Mouse (Mus musculus): Measurements from ENCODE around the gene Fgd3. TPM values are rescaled to one million over a fixed set of nuclear protein-coding genes. Genes with fewer than 3 reads are reported as not detected.

Fgd3 gene
- polyA plus RNA-seq, 1 experiment from 2014 or later, result 0.83 TPM

DNA sequence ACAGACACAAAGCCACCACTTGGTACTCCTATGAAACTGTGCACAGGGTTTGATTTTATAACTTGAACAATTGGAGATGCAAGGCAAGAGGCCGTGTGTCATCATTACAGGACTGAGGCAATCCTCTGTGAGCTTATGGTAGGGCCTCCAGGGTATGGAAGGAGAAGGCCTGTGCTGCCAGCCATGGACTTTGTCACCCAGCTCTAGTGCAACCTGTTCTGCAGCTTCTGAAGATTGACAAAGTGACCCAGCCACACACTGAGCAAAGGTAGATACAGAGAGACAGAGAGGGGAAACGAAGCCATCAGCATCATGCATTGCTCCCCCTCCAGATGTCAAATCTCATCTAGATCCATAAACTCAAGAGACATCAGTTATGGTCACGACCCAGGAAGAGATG lies 33.4 kb downstream of the Fgd3 start:
- DNase-seq (ENCODE audit: low spot score), result no peak
- Histone ChIP-seq H3K4me3 (no peak overlapping the region), H3K9me3 (replicated peaks) (no peaks in the 10 kb centered on the region), H3K4me1 (no peaks in the 10 kb centered on the region), H3K27ac (no peak overlapping the region), H3K27me3 (ENCODE audit: low read depth, poor library complexity, severe bottlenecking) (no peaks in the 10 kb centered on the region), H3K36me3 (no peaks in the 10 kb centered on the region)
- 74% methylated on average over 3 of the region's 3 CpGs for WGBS

DNA sequence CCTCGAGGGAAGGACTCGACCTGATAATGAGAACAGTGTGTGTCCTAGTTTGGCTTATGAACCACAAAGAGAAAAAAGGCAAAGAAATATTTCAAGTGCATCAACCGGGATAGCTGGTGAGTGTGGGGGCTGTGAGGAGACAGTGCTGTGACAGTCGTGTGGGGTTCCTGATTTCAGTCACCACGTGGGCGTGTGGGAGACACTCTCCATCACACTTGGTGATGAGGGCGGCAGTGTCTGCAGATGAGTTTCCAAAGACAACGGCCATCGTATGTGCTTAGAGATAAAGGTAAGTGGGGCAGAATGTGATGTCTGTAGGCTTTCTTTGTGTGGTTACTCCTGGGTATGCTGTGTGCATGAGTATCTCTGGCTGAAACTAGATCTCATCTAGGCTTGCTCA lies 36.4 kb downstream of the Fgd3 start:
- Histone ChIP-seq H3K27me3 (ENCODE audit: low read depth, poor library complexity, severe bottlenecking) (no peaks in the 10 kb centered on the region), H3K36me3 (0 out of 2 replicates have a peak, but pooled peaks cover 3% of the 10 kb centered on the region), H3K27ac (no peak overlapping the region), H3K9me3 (replicated peaks) (no peaks in the 10 kb centered on the region), H3K4me1 (no peaks in the 10 kb centered on the region), H3K4me3 (no peak overlapping the region)
- DNase-seq (ENCODE audit: low spot score), result no peak
- 82% methylated on average over 9 of the region's 9 CpGs for whole genome bisulfite sequencing

DNA sequence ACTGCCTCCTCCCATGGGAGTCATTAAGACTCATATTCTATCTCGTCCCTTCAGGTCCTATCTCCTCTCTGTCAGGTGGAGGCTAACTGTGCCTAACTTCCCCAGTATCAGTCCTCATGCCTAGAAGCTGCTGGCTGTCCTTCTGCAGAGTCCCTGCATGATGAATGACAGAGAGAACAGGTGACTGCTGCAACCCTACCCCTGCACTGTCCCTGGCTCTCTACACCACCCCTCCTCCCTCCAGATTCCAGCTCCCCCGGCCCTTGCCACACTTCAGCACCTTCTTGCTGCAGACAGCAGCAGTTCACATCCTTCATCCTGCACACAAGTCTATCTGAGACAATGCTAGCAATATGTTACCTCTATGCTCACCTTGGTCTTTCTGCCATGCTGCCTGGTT lies 37.9 kb downstream of the Fgd3 start:
- DNase-seq (ENCODE audit: low spot score), result no peak
- Histone ChIP-seq H3K27ac (no peak overlapping the region), H3K9me3 (replicated peaks) (no peaks in the 10 kb centered on the region), H3K4me1 (no peaks in the 10 kb centered on the region), H3K4me3 (no peak overlapping the region), H3K36me3 (0 out of 2 replicates have a peak, but pooled peaks cover 3% of the 10 kb centered on the region), H3K27me3 (ENCODE audit: low read depth, poor library complexity, severe bottlenecking) (no peaks in the 10 kb centered on the region)
- 65% methylated on average over 2 of the region's 2 CpGs for WGBS

DNA sequence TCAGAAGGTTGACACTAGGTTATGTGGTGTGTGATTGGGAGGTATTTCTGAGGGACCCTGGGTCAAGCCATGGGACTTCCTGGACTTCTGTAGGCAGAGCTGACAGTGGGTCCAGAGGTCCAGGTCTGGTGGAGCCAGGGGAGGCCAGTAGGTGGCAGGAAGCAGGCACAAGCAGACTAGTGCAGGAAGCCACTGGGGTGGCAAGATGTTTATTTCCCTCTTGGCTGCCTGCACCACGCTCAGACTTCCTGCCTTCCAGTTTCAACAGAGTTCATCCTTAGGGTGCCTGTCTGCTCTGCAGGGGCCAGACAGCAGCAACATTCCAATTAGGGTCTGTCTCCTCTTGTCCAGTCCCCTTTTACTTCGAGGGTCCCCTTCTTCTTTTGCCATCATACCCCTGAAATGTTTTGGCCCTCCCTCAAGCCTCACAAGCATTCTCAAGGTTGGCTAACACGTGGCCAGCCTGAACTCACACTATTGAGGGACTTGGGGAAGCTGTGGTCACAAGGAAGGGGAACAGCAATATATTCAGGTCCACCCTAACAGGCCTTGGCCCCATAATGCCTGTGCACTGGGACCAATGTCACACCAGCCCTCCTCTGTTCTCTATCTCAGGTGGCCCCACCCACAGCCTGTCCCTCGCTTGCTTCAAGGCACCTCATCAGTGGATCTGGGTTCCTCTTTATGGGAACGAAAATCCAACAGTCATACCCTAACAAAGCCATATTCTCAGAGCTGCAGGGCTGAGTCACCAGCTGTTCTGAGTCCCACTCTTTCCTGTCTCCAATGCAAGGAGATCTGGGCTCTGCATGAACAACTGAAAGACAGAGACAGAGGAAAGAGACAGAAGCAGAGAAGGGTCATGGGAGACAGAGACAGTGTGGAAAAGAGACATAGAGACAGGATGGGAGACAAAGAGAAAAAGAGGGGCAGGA lies 48.0 kb downstream of the Fgd3 start:
- H3K9me3 ChIP-seq (replicated peaks), result no peaks in the 10 kb centered on the region
- no peaks in the 10 kb centered on the region for H3K27me3 ChIP-seq (ENCODE audit: low read depth, poor library complexity, severe bottlenecking)
- H3K4me3 ChIP-seq, result no peak overlapping the region
- WGBS, result 66% methylated on average over 5 of the region's 5 CpGs
- no peak overlapping the region for H3K27ac ChIP-seq
- H3K4me1 ChIP-seq, result 0 out of 2 replicates have a peak, but pooled peaks cover 2% of the 10 kb centered on the region
- no peak for DNase-seq (ENCODE audit: low spot score)
- H3K36me3 ChIP-seq, result no peaks in the 10 kb centered on the region

DNA sequence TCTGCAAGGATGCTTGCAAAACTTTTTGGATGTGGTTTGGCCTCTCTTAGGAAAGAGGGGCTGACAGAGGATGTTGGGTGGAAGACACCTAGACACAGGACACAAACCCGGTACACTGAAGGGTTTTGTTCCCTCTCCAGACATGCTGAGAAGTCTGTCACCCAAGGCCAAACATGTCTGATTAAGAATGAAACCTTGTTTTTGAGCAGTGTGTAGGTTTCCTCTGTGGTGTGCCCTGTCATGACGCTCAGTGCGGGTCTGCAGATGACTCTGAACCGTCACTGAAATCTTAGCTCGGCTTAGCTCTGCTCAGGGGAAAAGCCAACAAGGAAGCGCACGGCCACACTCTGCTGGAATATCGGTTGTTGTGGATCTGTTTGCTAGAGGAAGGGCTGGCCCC lies 49.6 kb downstream of the Fgd3 start:
- H3K27ac ChIP-seq, result no peak overlapping the region
- no peak for DNase-seq (ENCODE audit: low spot score)

DNA sequence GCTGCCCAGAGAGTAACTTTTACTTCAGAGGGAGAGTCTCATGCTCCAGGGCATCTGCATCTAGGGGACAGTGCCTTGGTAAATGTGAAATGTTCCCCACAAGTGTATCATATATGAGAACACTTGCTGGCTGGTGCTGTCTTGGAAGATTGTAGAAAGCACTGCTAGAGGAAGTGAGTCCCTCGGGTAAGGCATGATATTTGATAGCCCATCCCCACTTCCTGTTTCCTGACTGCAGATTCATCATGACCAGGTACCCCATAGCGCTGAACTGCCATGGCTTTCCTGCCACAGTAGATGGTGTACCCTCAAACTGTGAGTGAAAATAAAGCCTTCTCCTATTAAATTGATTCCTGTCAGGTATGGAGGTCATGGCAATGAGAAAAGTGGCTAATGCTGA lies 52.5 kb downstream of the Fgd3 start:
- 46% methylated on average over 2 of the region's 2 CpGs for WGBS
- no peak for DNase-seq (ENCODE audit: low spot score)
- H3K9me3 ChIP-seq (replicated peaks), result no peaks in the 10 kb centered on the region
- no peaks in the 10 kb centered on the region for H3K36me3 ChIP-seq
- no peak overlapping the region for H3K4me3 ChIP-seq
- H3K27me3 ChIP-seq (ENCODE audit: low read depth, poor library complexity, severe bottlenecking), result no peaks in the 10 kb centered on the region
- H3K27ac ChIP-seq, result no peak overlapping the region
- H3K4me1 ChIP-seq, result 0 out of 2 replicates have a peak, but pooled peaks cover 2% of the 10 kb centered on the region

More for the DNA sequence above, 49.6 kb downstream of the Fgd3 start:
- Histone ChIP-seq H3K36me3 (no peaks in the 10 kb centered on the region), H3K27me3 (ENCODE audit: low read depth, poor library complexity, severe bottlenecking) (no peaks in the 10 kb centered on the region), H3K4me1 (0 out of 2 replicates have a peak, but pooled peaks cover 2% of the 10 kb centered on the region), H3K4me3 (no peak overlapping the region), H3K9me3 (replicated peaks) (no peaks in the 10 kb centered on the region)
- 90% methylated on average over 8 of the region's 8 CpGs for WGBS

DNA sequence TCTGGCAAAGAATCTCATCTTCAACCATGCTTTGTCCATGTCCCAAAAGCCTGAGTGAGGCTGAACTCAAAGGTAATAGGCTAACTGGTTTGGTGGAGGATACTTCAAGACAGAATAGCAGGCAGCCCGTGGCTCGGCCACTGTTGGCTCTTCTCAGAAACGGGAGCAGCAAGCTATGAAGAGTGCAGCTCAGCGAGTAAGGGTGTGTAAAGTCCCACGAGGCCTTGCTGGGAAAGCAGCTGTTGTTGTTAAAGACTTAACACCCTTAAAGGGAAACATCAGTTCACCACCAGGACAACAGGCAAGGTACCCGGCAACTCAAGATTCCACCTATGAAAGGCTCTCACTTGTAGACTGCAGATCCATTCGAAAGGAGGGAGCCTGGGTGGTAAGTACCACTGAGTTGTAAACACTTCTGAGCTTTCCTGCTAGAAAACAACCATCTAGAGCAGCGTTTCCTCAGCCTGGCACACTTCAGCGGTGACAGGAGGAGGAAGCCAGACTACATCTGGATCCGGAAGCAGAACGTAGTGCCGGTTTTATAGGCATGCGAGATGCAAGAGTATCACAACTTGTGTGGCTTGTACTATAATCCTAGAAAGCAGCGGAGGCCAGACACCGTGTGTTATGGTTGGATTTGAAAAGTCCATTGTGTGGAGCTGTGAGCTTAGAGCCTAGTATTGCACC lies 59.9 kb downstream of the Fgd3 start:
- no peak for DNase-seq (ENCODE audit: low spot score)
- 76% methylated on average over 15 of the region's 15 CpGs for WGBS
- no peaks in the 10 kb centered on the region for H3K9me3 ChIP-seq (replicated peaks)
- H3K27ac ChIP-seq, result no peak overlapping the region
- H3K27me3 ChIP-seq (ENCODE audit: low read depth, poor library complexity, severe bottlenecking), result 0 out of 2 replicates have a peak, but pooled peaks cover 4% of the 10 kb centered on the region
- H3K4me3 ChIP-seq, result no peak overlapping the region
- H3K4me1 ChIP-seq, result peaks cover 18% of the 10 kb centered on the region
- no peaks in the 10 kb centered on the region for H3K36me3 ChIP-seq

DNA sequence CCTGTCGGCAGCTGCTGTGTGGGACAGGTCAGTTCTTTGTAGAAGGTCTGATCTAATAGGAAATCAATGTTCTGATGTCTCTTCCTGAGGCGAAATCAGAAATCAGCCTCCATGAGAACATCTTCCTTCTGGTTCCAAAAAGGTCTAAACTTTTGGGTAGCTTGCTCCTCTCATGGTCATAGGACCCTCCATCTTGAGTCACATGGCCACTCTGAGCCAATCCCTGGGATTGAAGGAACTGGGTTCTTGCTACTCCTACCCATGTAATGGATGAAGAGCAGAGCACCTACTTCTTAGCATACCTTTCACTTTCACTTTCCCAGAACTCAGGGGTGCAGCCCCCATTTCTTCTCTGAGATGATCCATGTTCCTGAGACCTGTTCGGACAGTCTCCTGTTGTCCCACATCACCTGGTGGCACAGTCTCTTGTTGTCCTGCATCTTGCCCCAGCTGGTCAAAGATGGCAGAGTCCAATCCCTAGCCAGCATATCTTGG lies 62.2 kb downstream of the Fgd3 start:
- peaks cover 18% of the 10 kb centered on the region for H3K4me1 ChIP-seq
- no peak for DNase-seq (ENCODE audit: low spot score)
- no peak overlapping the region for H3K4me3 ChIP-seq
- H3K36me3 ChIP-seq, result no peaks in the 10 kb centered on the region
- no peak overlapping the region for H3K27ac ChIP-seq
- WGBS, result 79% methylated on average over 3 of the region's 3 CpGs
- 0 out of 2 replicates have a peak, but pooled peaks cover 4% of the 10 kb centered on the region for H3K27me3 ChIP-seq (ENCODE audit: low read depth, poor library complexity, severe bottlenecking)
- H3K9me3 ChIP-seq (replicated peaks), result no peaks in the 10 kb centered on the region

DNA sequence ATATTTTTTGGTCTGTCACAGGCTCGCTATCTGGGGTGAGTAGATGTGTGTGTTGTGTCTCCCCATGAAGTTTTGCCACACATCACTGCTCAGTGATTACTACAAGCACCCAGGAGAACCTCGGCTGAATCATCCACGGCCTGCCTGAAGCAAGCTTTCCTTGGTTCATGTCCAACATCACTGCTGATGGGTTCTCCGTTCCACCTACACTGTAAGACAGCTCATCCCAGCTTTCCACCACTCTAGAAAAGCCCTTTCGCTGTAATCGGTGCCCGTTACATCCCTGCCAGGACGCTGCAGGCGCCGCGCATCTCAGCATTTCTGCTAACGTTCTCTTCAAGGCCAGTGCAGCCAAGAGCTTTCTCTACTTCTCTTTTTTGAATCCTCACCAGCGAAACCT lies 67.4 kb downstream of the Fgd3 start:
- 88% methylated on average over 13 of the region's 13 CpGs for WGBS
- no peak overlapping the region for H3K4me3 ChIP-seq
- H3K27ac ChIP-seq, result no peak overlapping the region
- H3K27me3 ChIP-seq (ENCODE audit: low read depth, poor library complexity, severe bottlenecking), result peaks cover 26% of the 10 kb centered on the region
- peaks cover 18% of the 10 kb centered on the region for H3K4me1 ChIP-seq
- no peaks in the 10 kb centered on the region for H3K36me3 ChIP-seq
- DNase-seq (ENCODE audit: low spot score), result no peak
- H3K9me3 ChIP-seq (replicated peaks), result no peaks in the 10 kb centered on the region

DNA sequence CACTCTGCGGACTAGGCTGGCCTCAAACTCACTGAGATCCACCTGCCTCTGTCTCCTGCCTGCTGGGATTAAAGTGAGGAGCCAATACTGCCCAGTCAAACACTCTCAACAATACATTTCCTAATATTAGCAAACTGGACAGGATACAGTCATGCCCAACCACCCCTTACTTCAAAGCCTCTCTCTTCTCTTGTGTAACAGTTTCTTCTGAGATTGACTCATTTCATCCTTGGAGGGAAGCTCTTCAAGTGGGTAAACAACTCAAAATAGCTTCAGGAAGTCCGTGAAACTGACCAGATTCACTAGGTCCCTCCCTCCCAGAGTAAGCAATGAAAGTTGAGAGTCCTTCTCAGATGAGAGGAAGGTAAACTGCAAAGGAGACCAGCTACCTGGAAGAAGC lies 68.0 kb downstream of the Fgd3 start:
- H3K27ac ChIP-seq, result no peak overlapping the region
- no peaks in the 10 kb centered on the region for H3K9me3 ChIP-seq (replicated peaks)
- WGBS, result 75% methylated on average over 2 of the region's 2 CpGs
- DNase-seq (ENCODE audit: low spot score), result no peak
- no peaks in the 10 kb centered on the region for H3K36me3 ChIP-seq
- no peak overlapping the region for H3K4me3 ChIP-seq
- H3K4me1 ChIP-seq, result peaks cover 18% of the 10 kb centered on the region
- H3K27me3 ChIP-seq (ENCODE audit: low read depth, poor library complexity, severe bottlenecking), result peaks cover 32% of the 10 kb centered on the region

DNA sequence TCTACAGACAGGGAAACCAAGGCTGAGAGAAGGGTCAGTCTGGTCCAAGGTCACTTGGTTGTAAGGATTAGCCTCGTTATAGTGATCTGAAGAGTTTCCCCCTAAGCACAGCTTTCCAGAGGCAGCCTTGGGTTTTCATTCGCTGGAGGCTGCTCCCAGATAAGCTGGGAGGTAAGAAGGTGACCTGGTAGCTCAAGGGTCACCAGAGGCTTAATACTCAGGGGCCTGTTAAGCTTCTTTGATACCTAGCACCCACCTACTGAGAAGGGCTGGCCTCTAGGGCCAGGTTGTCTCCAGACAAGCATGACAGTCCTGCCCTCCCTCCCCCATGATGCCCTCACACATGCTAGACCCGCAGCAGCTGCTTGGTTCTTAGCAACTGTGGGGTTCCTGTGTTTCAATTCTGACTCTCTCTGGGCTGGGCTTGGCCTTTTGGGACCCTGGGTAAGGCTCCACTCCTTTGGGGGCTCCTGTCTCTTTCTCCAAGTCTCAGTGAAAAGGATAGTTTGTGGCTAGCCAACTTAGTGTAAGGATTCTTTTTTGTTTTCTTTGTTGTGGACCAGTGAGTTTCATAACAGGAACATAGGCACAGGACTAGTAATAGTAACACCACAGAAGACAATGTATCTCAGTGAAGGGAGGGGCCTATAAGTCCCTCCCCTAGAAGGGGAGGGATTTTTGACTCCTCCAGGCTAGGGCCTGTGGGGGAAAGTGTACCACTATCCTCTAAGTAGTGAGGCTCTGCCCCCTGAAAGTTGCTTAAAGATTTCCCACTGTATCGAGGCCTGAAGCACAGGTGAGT lies 69.2 kb downstream of the Fgd3 start:
- Histone ChIP-seq H3K4me3 (no peak overlapping the region), H3K27me3 (ENCODE audit: low read depth, poor library complexity, severe bottlenecking) (peaks cover 44% of the 10 kb centered on the region), H3K36me3 (no peaks in the 10 kb centered on the region), H3K4me1 (peaks cover 17% of the 10 kb centered on the region), H3K9me3 (replicated peaks) (no peaks in the 10 kb centered on the region), H3K27ac (no peak overlapping the region)
- 36% methylated on average over 4 of the region's 4 CpGs for WGBS
- no peak for DNase-seq (ENCODE audit: low spot score)

DNA sequence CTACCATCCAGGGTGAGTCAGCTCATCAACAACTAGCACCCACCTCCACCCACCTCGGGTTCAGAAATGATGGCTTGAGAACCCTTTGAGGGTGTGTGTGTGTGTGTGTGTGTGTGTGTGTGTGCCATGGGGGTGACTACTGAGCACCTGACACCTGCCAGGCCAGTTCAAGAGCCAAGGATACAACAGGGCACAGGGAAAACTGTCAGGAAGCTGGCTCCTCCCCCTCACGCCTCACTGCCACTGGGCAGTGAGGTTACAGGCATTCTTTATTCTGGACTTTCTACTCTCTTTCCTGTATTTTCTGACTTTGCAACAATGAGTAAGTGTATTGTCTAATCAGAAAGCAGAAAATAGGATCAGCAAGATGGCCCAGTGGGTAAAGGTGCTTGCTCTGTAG lies 70.5 kb downstream of the Fgd3 start:
- no peak for DNase-seq (ENCODE audit: low spot score)
- Histone ChIP-seq H3K27me3 (ENCODE audit: low read depth, poor library complexity, severe bottlenecking) (peaks cover 57% of the 10 kb centered on the region), H3K4me3 (no peak overlapping the region), H3K4me1 (peaks cover 17% of the 10 kb centered on the region), H3K36me3 (no peaks in the 10 kb centered on the region), H3K9me3 (replicated peaks) (no peaks in the 10 kb centered on the region), H3K27ac (no peak overlapping the region)
- 84% methylated on average over 2 of the region's 2 CpGs for WGBS
